Mouse (Mus musculus): ENCODE data around the gene Tpx2. TPM values are rescaled to one million over a fixed set of nuclear protein-coding genes. Genes with fewer than 3 reads are reported as not detected.

Gene Tpx2
- polyA plus RNA-seq, 1 experiment from 2014 or later: 88.3 TPM

- Histone ChIP-seq H3K4me1 (replicated peaks; ENCODE audit: control insufficient read depth, insufficient read depth, low read length) (peaks cover 19% of the 10 kb centered on the region; the same call in 1 of the 2 replicates), H3K4me2 (ENCODE audit: low read length) (no peak overlapping the region)
- ATAC-seq (replicated peaks; ENCODE audit: low FRiP score, low TSS enrichment, low read depth): no peak
Observed at GRCm38 (mm10) chr2:152922376-152922775, 74.6 kb downstream of the Tpx2 start.

DNA sequence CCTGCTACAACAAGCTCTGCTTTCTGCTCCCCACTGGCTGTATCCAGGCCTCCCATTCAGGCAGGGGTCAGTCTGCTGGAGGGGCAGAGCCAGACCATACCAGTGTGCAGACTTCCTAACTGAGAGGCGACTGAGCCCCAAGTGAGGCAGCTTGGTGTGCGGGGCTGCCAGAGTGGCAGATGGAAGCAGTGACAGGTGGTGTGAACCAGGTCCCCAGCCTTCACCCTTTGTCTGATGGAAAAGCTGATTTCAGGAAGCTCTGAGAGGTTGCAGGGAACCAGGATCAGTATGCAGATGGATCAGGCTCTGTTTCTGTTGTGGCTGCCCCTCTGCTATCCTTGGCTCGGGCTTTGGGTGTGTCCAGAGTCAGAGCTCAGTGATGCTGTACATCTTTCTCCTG is 75.9 kb downstream of the Tpx2 start:
- H3K4me1 ChIP-seq (replicated peaks; ENCODE audit: control insufficient read depth, insufficient read depth, low read length): peaks cover 11% of the 10 kb centered on the region; the same call in 1 of the 2 replicates
- H3K4me2 ChIP-seq (ENCODE audit: low read length): no peak overlapping the region
- WGBS: 93% methylated on average over 3 of the region's 3 CpGs
- no peak for ATAC-seq (replicated peaks; ENCODE audit: low FRiP score, low TSS enrichment, low read depth)
- DNase-seq (ENCODE audit: low spot score): no peak
- H3K9ac ChIP-seq (ENCODE audit: low read length): no peak overlapping the region
- H3K4me3 ChIP-seq (ENCODE audit: low read depth, low read length): no peak overlapping the region
- no peaks in the 10 kb centered on the region for H3K36me3 ChIP-seq (ENCODE audit: control insufficient read depth, insufficient read depth, low read length)
- no peaks in the 10 kb centered on the region for H3K9me3 ChIP-seq (ENCODE audit: control insufficient read depth, low read length)
- no peak overlapping the region for H3K27ac ChIP-seq (ENCODE audit: low read depth)
- H3K27me3 ChIP-seq (replicated peaks; ENCODE audit: control insufficient read depth, insufficient read depth, low read length): no peaks in the 10 kb centered on the region

More at GRCm38 (mm10) chr2:152922376-152922775, 74.6 kb downstream of the Tpx2 start:
- H3K36me3 ChIP-seq (ENCODE audit: control insufficient read depth, insufficient read depth, low read length): no peaks in the 10 kb centered on the region
- no peak overlapping the region for H3K4me3 ChIP-seq (ENCODE audit: low read depth, low read length)
- no peak overlapping the region for H3K9ac ChIP-seq (ENCODE audit: low read length)
- no peaks in the 10 kb centered on the region for H3K27me3 ChIP-seq (replicated peaks; ENCODE audit: control insufficient read depth, insufficient read depth, low read length)
- 33% methylated on average over 7 of the region's 7 CpGs for WGBS
- H3K9me3 ChIP-seq (ENCODE audit: control insufficient read depth, low read length): no peaks in the 10 kb centered on the region
- no peak overlapping the region for H3K27ac ChIP-seq (ENCODE audit: low read depth)
- no peak for DNase-seq (ENCODE audit: low spot score)

- Histone ChIP-seq H3K9ac (ENCODE audit: low read length) (no peak overlapping the region), H3K27ac (ENCODE audit: low read depth) (no peak overlapping the region), H3K4me1 (replicated peaks; ENCODE audit: control insufficient read depth, insufficient read depth, low read length) (peaks cover 9% of the 10 kb centered on the region; the same call in 1 of the 2 replicates), H3K4me3 (ENCODE audit: low read depth, low read length) (no peak overlapping the region), H3K36me3 (ENCODE audit: control insufficient read depth, insufficient read depth, low read length) (no peaks in the 10 kb centered on the region), H3K9me3 (ENCODE audit: control insufficient read depth, low read length) (no peaks in the 10 kb centered on the region), H3K27me3 (replicated peaks; ENCODE audit: control insufficient read depth, insufficient read depth, low read length) (no peaks in the 10 kb centered on the region), H3K4me2 (ENCODE audit: low read length) (no peak overlapping the region)
- ATAC-seq (replicated peaks; ENCODE audit: low FRiP score, low TSS enrichment, low read depth) (no peak), DNase-seq (ENCODE audit: low spot score) (no peak)
- WGBS: 63% methylated on average over 8 of the region's 8 CpGs
Observed at GRCm38 (mm10) chr2:152924128-152924527, 76.4 kb downstream of the Tpx2 start.

GRCm38 (mm10) chr2:152924543-152924942 is 76.8 kb downstream of the Tpx2 start:
- Histone ChIP-seq H3K36me3 (ENCODE audit: control insufficient read depth, insufficient read depth, low read length) (no peaks in the 10 kb centered on the region), H3K27me3 (replicated peaks; ENCODE audit: control insufficient read depth, insufficient read depth, low read length) (no peaks in the 10 kb centered on the region), H3K4me1 (replicated peaks; ENCODE audit: control insufficient read depth, insufficient read depth, low read length) (peaks cover 9% of the 10 kb centered on the region; the same call in 1 of the 2 replicates), H3K4me2 (ENCODE audit: low read length) (no peak overlapping the region), H3K4me3 (ENCODE audit: low read depth, low read length) (no peak overlapping the region), H3K9ac (ENCODE audit: low read length) (no peak overlapping the region), H3K9me3 (ENCODE audit: control insufficient read depth, low read length) (no peaks in the 10 kb centered on the region), H3K27ac (ENCODE audit: low read depth) (no peak overlapping the region)
- no peak for ATAC-seq (replicated peaks; ENCODE audit: low FRiP score, low TSS enrichment, low read depth)
- WGBS: 82% methylated on average over 5 of the region's 5 CpGs
- DNase-seq (ENCODE audit: low spot score): no peak

DNA sequence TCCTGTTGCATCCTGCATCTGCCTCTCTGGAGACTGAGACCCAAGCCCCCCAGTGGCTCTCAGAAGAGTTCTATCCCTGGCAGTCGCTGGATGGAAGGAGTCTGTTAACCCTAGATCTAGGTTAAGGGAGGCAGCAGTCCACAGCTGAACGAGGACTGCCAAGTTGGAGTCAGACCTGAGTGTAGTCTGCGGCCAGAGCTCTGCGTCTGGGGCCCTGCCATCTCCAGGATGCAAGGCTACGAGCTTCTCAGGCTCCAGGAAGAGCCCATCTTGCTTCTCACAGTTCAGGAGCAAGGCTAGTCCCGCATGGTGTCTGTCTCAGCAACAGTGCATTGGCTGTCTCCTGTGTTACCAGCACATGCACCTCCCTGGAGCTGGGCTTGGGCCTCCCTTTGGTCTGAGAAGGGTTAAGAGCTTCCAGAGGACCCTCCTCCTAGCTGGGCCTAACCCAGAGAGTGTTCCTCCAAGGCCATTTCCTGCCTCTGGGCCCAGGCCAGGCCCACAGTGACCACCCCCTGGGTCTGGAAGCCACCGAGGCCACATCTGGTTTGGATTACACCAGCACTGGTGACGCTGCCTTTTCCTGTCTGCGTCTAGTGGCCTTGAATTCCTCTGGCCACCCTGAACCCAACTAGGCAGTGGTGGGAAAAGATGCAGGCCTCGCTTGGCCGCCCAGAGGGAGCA is 77.6 kb downstream of the Tpx2 start:
- DNase-seq (ENCODE audit: low spot score) (no peak), ATAC-seq (replicated peaks; ENCODE audit: low FRiP score, low TSS enrichment, low read depth) (peak; percentile 36; the same call in 1 of the 2 replicates)
- H3K9me3 ChIP-seq (ENCODE audit: control insufficient read depth, low read length): no peaks in the 10 kb centered on the region
- H3K4me2 ChIP-seq (ENCODE audit: low read length): no peak overlapping the region
- WGBS: 59% methylated on average over 11 of the region's 11 CpGs
- no peak overlapping the region for H3K4me3 ChIP-seq (ENCODE audit: low read depth, low read length)
- H3K27ac ChIP-seq (ENCODE audit: low read depth): peak overlapping the region; percentile 54; the same call in 1 of the 2 replicates
- no peak overlapping the region for H3K9ac ChIP-seq (ENCODE audit: low read length)
- peaks cover 9% of the 10 kb centered on the region; the same call in 1 of the 2 replicates for H3K4me1 ChIP-seq (replicated peaks; ENCODE audit: control insufficient read depth, insufficient read depth, low read length)
- H3K36me3 ChIP-seq (ENCODE audit: control insufficient read depth, insufficient read depth, low read length): no peaks in the 10 kb centered on the region
- no peaks in the 10 kb centered on the region for H3K27me3 ChIP-seq (replicated peaks; ENCODE audit: control insufficient read depth, insufficient read depth, low read length)

- H3K36me3 ChIP-seq (ENCODE audit: control insufficient read depth, insufficient read depth, low read length): no peaks in the 10 kb centered on the region
- DNase-seq (ENCODE audit: low spot score) (no peak), ATAC-seq (replicated peaks; ENCODE audit: low FRiP score, low TSS enrichment, low read depth) (no peak)
- no peaks in the 10 kb centered on the region for H3K9me3 ChIP-seq (ENCODE audit: control insufficient read depth, low read length)
- WGBS: 62% methylated on average over 9 of the region's 9 CpGs
- no peaks in the 10 kb centered on the region for H3K27me3 ChIP-seq (replicated peaks; ENCODE audit: control insufficient read depth, insufficient read depth, low read length)
- no peak overlapping the region for H3K27ac ChIP-seq (ENCODE audit: low read depth)
- peaks cover 9% of the 10 kb centered on the region; the same call in 1 of the 2 replicates for H3K4me1 ChIP-seq (replicated peaks; ENCODE audit: control insufficient read depth, insufficient read depth, low read length)
- no peak overlapping the region for H3K4me3 ChIP-seq (ENCODE audit: low read depth, low read length)
- H3K9ac ChIP-seq (ENCODE audit: low read length): no peak overlapping the region
- no peak overlapping the region for H3K4me2 ChIP-seq (ENCODE audit: low read length)
Observed at GRCm38 (mm10) chr2:152926896-152927295, 79.1 kb downstream of the Tpx2 start.

- Histone ChIP-seq H3K4me3 (ENCODE audit: low read depth, low read length) (no peak overlapping the region), H3K27ac (ENCODE audit: low read depth) (no peak overlapping the region), H3K4me2 (ENCODE audit: low read length) (no peak overlapping the region), H3K4me1 (replicated peaks; ENCODE audit: control insufficient read depth, insufficient read depth, low read length) (peaks cover 9% of the 10 kb centered on the region; the same call in 1 of the 2 replicates), H3K9ac (ENCODE audit: low read length) (no peak overlapping the region), H3K9me3 (ENCODE audit: control insufficient read depth, low read length) (no peaks in the 10 kb centered on the region), H3K36me3 (ENCODE audit: control insufficient read depth, insufficient read depth, low read length) (no peaks in the 10 kb centered on the region), H3K27me3 (replicated peaks; ENCODE audit: control insufficient read depth, insufficient read depth, low read length) (no peaks in the 10 kb centered on the region)
- WGBS: 35% methylated on average over 5 of the region's 5 CpGs
- no peak for ATAC-seq (replicated peaks; ENCODE audit: low FRiP score, low TSS enrichment, low read depth)
- DNase-seq (ENCODE audit: low spot score): no peak
Observed at GRCm38 (mm10) chr2:152927371-152927770, 79.6 kb downstream of the Tpx2 start.

DNA sequence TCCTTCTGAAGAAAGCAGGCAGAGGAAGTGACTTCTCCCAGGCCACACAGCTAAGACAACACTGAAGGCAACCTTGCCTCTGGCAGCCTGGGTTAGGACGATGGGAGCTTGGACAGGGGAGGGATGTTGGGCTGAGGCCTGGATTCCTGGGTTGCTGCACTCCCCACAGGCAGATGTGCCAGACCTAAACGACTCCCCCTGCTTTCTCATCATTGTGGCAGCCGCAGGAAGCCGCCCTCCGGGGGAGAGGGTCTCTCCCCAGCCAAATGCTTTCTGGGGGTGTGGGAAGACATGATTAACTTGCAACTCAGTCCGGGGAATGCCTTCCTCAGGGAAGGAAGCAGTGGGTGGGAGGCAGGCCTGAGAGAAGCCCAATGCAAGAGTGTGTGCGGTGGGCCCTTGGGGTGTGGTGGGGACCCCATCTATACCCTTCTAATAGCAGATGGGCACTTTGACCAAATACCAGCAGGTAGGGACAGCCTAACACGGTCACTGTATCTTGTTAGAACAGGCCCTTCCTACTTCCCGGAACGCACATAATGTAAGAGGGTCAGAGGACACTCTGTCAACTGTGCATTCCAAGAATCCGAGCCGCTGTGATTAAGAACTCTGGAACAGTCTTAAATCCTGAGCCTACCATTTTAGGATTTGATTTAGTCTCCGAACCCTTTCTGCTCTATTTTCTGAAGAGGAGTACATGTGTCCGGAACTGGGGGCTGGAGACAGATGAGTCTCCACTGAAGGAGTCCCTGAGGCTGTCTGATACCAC is 80.6 kb downstream of the Tpx2 start:
- no peak for ATAC-seq (replicated peaks; ENCODE audit: low FRiP score, low TSS enrichment, low read depth)
- 43% methylated on average over 14 of the region's 14 CpGs for WGBS
- no peak overlapping the region for H3K4me2 ChIP-seq (ENCODE audit: low read length)

More for the DNA sequence above, 80.6 kb downstream of the Tpx2 start:
- H3K4me1 ChIP-seq (replicated peaks; ENCODE audit: control insufficient read depth, insufficient read depth, low read length): peaks cover 9% of the 10 kb centered on the region
- H3K4me3 ChIP-seq (ENCODE audit: low read depth, low read length): no peak overlapping the region
- H3K36me3 ChIP-seq (ENCODE audit: control insufficient read depth, insufficient read depth, low read length): no peaks in the 10 kb centered on the region
- H3K27ac ChIP-seq (ENCODE audit: low read depth): peak overlapping the region; percentile 40; the same call in 1 of the 2 replicates
- H3K9ac ChIP-seq (ENCODE audit: low read length): no peak overlapping the region
- no peaks in the 10 kb centered on the region for H3K9me3 ChIP-seq (ENCODE audit: control insufficient read depth, low read length)
- no peaks in the 10 kb centered on the region for H3K27me3 ChIP-seq (replicated peaks; ENCODE audit: control insufficient read depth, insufficient read depth, low read length)
- no peak for DNase-seq (ENCODE audit: low spot score)
